Mouse (Mus musculus): ENCODE measurements around the gene Asl. TPM values are rescaled to one million over a fixed set of nuclear protein-coding genes. Genes with fewer than 3 reads are reported as not detected.
"Not testable (repeated sequence)": the region's sequence is repeated elsewhere in the genome, so short reads cannot be mapped to it uniquely, and the experiment has no call there.

Asl gene
- polyA plus RNA-seq, 1 experiment from 2014 or later = 51.8 TPM

DNA sequence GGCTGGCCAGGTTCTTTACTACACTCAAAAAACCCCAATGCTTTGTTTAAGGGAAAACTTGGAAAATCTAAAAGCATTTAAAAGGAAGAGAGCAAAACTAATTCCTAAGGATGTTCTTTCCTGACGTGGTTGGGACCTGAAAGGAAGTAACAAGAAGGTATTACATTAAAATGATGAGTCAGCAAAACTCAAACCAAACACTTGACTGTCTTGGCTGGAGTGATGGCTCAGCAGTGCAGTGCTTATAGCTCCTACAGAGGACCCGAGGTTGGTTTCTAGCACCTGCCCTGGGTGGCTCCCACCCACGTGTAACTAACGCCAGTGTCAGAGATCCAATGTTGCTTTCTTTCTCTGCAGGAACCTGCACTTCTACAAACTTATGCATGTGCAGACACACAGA, 12.2 kb upstream of the Asl start:
- no peak for ATAC-seq (replicated peaks; ENCODE audit: low FRiP score)
- WGBS = 78% methylated on average over 4 of the region's 4 CpGs
- H3K4me2 ChIP-seq = no peak overlapping the region

GRCm38 (mm10) chr5:130040797-130041196, 11.8 kb upstream of the Asl start:
- no peak overlapping the region for H3K4me2 ChIP-seq
- H3K4me3 ChIP-seq (ENCODE audit: low read depth, low read length) = no peak overlapping the region
- H3K27ac ChIP-seq (ENCODE audit: low read depth, low read length) = no peak overlapping the region
- no peak for DNase-seq (ENCODE audit: low spot score)
- H3K9ac ChIP-seq (ENCODE audit: low read depth, low read length) = no peak overlapping the region
- no peak for ATAC-seq (replicated peaks; ENCODE audit: low FRiP score)
- no peaks in the 10 kb centered on the region for H3K9me3 ChIP-seq (ENCODE audit: control insufficient read depth, low read length)
- peaks cover 32% of the 10 kb centered on the region for H3K36me3 ChIP-seq (ENCODE audit: control insufficient read depth, insufficient read depth, low read length)
- WGBS = 92% methylated on average over 4 of the region's 4 CpGs
- H3K4me1 ChIP-seq (replicated peaks; ENCODE audit: control insufficient read depth, insufficient read depth, low read length) = 0 out of 2 replicates have a peak, but pooled peaks cover 3% of the 10 kb centered on the region
- H3K27me3 ChIP-seq (replicated peaks; ENCODE audit: control insufficient read depth, insufficient read depth, low read length) = no peaks in the 10 kb centered on the region

More for the DNA sequence above, 12.2 kb upstream of the Asl start:
- Histone ChIP-seq H3K9ac (ENCODE audit: low read depth, low read length) (no peak overlapping the region), H3K36me3 (ENCODE audit: control insufficient read depth, insufficient read depth, low read length) (peaks cover 32% of the 10 kb centered on the region), H3K4me1 (replicated peaks; ENCODE audit: control insufficient read depth, insufficient read depth, low read length) (0 out of 2 replicates have a peak, but pooled peaks cover 3% of the 10 kb centered on the region), H3K27ac (ENCODE audit: low read depth, low read length) (no peak overlapping the region), H3K9me3 (ENCODE audit: control insufficient read depth, low read length) (no peaks in the 10 kb centered on the region), H3K27me3 (replicated peaks; ENCODE audit: control insufficient read depth, insufficient read depth, low read length) (no peaks in the 10 kb centered on the region), H3K4me3 (ENCODE audit: low read depth, low read length) (no peak overlapping the region)
- no peak for DNase-seq (ENCODE audit: low spot score)

DNA sequence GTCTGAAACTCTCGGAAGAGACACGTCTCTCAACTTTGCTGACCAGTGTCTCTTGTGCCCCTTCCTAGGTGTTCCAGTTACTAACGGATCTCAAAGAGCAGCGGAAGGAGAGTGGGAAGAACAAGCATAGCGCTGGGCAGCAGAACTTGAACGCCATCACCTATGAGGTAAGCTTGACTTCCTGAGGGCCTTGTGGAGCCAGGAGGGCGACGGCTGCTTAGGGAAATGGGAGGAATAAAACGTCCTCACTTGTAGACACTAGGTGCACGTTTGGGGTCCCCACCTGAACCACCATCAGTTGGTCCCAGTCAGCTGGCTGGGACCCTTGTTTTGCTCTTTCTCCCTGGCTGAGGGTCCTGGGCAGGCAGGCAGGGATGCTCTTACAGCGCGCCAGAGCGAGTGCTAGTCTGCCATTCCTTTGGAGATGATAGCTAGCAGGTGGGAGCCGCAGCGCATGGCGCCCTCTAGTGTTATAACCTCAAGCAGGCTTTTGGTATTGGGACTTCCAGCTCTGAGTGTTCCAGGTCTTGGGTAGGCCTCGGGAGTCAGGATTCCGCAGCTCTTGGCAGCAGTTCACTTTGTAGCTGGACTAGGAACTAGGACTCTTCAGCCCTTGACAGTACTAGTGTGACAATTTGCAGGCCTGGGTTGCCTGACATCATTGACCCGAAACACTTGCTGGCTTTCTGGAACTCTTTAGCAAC, 8.9 kb upstream of the Asl start:
- 71% methylated on average over 19 of the region's 19 CpGs for WGBS

GRCm38 (mm10) chr5:130036300-130036699, 7.3 kb upstream of the Asl start:
- WGBS = 49% methylated on average over 2 of the region's 2 CpGs
- H3K9me3 ChIP-seq (ENCODE audit: control insufficient read depth, low read length); H3K27ac ChIP-seq (ENCODE audit: low read depth, low read length); ATAC-seq (replicated peaks; ENCODE audit: low FRiP score); H3K4me2 ChIP-seq; H3K27me3 ChIP-seq (replicated peaks; ENCODE audit: control insufficient read depth, insufficient read depth, low read length); DNase-seq (ENCODE audit: low spot score); H3K9ac ChIP-seq (ENCODE audit: low read depth, low read length); H3K4me3 ChIP-seq (ENCODE audit: low read depth, low read length): not testable (repeated sequence)
- Histone ChIP-seq H3K4me1 (replicated peaks; ENCODE audit: control insufficient read depth, insufficient read depth, low read length) (peaks cover 13% of the 10 kb centered on the region), H3K36me3 (ENCODE audit: control insufficient read depth, insufficient read depth, low read length) (peaks cover 25% of the 10 kb centered on the region; the same call in 1 of the 2 replicates)

More for the DNA sequence above, 8.9 kb upstream of the Asl start:
- H3K4me3 ChIP-seq (ENCODE audit: low read depth, low read length) = no peak overlapping the region
- H3K27me3 ChIP-seq (replicated peaks; ENCODE audit: control insufficient read depth, insufficient read depth, low read length) = no peaks in the 10 kb centered on the region
- no peaks in the 10 kb centered on the region for H3K9me3 ChIP-seq (ENCODE audit: control insufficient read depth, low read length)
- no peak overlapping the region for H3K4me2 ChIP-seq
- no peak overlapping the region for H3K27ac ChIP-seq (ENCODE audit: low read depth, low read length)
- H3K36me3 ChIP-seq (ENCODE audit: control insufficient read depth, insufficient read depth, low read length) = peaks cover 32% of the 10 kb centered on the region
- ATAC-seq (replicated peaks; ENCODE audit: low FRiP score) (0 out of 2 replicates have a peak, but pooled peaks have one; percentile 30), DNase-seq (ENCODE audit: low spot score) (peak; percentile 61)
- peaks cover 9% of the 10 kb centered on the region for H3K4me1 ChIP-seq (replicated peaks; ENCODE audit: control insufficient read depth, insufficient read depth, low read length)
- no peak overlapping the region for H3K9ac ChIP-seq (ENCODE audit: low read depth, low read length)

DNA sequence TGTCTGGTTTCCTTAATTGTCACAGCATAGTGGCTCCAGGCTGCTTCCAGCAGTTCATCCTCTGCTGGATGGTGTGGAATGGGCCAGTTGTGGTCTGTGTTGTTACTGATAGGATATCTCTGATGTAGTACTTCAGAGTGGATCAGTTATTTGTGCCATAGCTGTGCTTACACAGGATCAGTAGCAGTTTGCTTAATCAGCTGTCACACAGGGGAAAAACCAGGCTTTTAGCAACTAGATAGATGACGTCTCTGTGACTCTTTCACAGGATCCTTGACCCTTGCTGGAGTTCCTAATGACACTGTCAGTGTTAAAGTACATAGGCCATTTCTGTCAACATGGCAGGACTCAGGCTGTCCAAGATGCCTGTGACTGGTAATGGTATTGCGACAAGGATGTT, 4.8 kb upstream of the Asl start:
- peaks cover 13% of the 10 kb centered on the region; the same call in 1 of the 2 replicates for H3K36me3 ChIP-seq (ENCODE audit: control insufficient read depth, insufficient read depth, low read length)
- no peak overlapping the region for H3K4me3 ChIP-seq (ENCODE audit: low read depth, low read length)
- peaks cover 16% of the 10 kb centered on the region for H3K4me1 ChIP-seq (replicated peaks; ENCODE audit: control insufficient read depth, insufficient read depth, low read length)
- no peak overlapping the region for H3K9ac ChIP-seq (ENCODE audit: low read depth, low read length)
- peak; percentile 32; the same call in 1 of the 2 replicates for ATAC-seq (replicated peaks; ENCODE audit: low FRiP score)
- no peak overlapping the region for H3K4me2 ChIP-seq
- H3K27me3 ChIP-seq (replicated peaks; ENCODE audit: control insufficient read depth, insufficient read depth, low read length) = no peaks in the 10 kb centered on the region
- H3K27ac ChIP-seq (ENCODE audit: low read depth, low read length) = no peak overlapping the region
- WGBS = 60% methylated on average over 2 of the region's 2 CpGs
- H3K9me3 ChIP-seq (ENCODE audit: control insufficient read depth, low read length) = no peaks in the 10 kb centered on the region
- DNase-seq (ENCODE audit: low spot score) = no peak

GRCm38 (mm10) chr5:130031410-130032390, 2.7 kb upstream of the Asl start:
- 90% methylated on average over 19 of the region's 19 CpGs for WGBS
- Histone ChIP-seq H3K27me3 (replicated peaks; ENCODE audit: control insufficient read depth, insufficient read depth, low read length) (no peaks in the 10 kb centered on the region), H3K36me3 (ENCODE audit: control insufficient read depth, insufficient read depth, low read length) (peaks cover 5% of the 10 kb centered on the region; the same call in 1 of the 2 replicates), H3K27ac (ENCODE audit: low read depth, low read length) (no peak overlapping the region), H3K9me3 (ENCODE audit: control insufficient read depth, low read length) (no peaks in the 10 kb centered on the region), H3K9ac (ENCODE audit: low read depth, low read length) (no peak overlapping the region), H3K4me3 (ENCODE audit: low read depth, low read length) (no peak overlapping the region), H3K4me1 (replicated peaks; ENCODE audit: control insufficient read depth, insufficient read depth, low read length) (peaks cover 16% of the 10 kb centered on the region), H3K4me2 (no peak overlapping the region)
- DNase-seq (ENCODE audit: low spot score) (no peak), ATAC-seq (replicated peaks; ENCODE audit: low FRiP score) (no peak)

GRCm38 (mm10) chr5:130027696-130028095, 1.4 kb downstream of the Asl start:
- Histone ChIP-seq H3K9me3 (ENCODE audit: control insufficient read depth, low read length) (no peaks in the 10 kb centered on the region), H3K4me1 (replicated peaks; ENCODE audit: control insufficient read depth, insufficient read depth, low read length) (peaks cover 9% of the 10 kb centered on the region), H3K27ac (ENCODE audit: low read depth, low read length) (no peak overlapping the region), H3K36me3 (ENCODE audit: control insufficient read depth, insufficient read depth, low read length) (no peaks in the 10 kb centered on the region), H3K9ac (ENCODE audit: low read depth, low read length) (no peak overlapping the region), H3K4me3 (ENCODE audit: low read depth, low read length) (no peak overlapping the region), H3K4me2 (no peak overlapping the region), H3K27me3 (replicated peaks; ENCODE audit: control insufficient read depth, insufficient read depth, low read length) (no peaks in the 10 kb centered on the region; the same call in 1 of the 2 replicates)
- WGBS = 83% methylated on average over 7 of the region's 7 CpGs
- no peak for ATAC-seq (replicated peaks; ENCODE audit: low FRiP score)
- DNase-seq (ENCODE audit: low spot score) = no peak

DNA sequence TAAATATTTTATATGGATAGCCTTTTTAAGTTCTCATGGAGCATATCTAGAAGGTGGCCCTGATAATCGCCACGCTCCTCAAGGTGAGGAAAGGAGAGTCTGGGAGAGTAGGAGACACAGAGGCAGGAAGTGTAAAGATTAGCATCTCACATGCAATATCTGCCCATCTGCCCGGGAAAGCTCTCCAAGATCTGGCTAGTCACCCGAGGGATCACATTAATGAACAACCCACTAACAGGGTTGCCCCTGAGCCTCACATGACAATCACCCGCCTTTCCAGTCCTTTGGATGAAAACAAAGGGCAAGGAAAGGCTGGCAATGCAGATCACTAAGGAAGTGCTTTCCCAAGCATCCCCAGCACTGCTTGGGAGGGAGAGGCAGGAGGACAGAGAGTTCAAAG, 1.9 kb downstream of the Asl start:
- no peak overlapping the region for H3K4me2 ChIP-seq
- no peak for ATAC-seq (replicated peaks; ENCODE audit: low FRiP score)
- no peaks in the 10 kb centered on the region for H3K9me3 ChIP-seq (ENCODE audit: control insufficient read depth, low read length)
- no peaks in the 10 kb centered on the region for H3K36me3 ChIP-seq (ENCODE audit: control insufficient read depth, insufficient read depth, low read length)
- no peak overlapping the region for H3K4me3 ChIP-seq (ENCODE audit: low read depth, low read length)
- DNase-seq (ENCODE audit: low spot score) = no peak
- H3K27me3 ChIP-seq (replicated peaks; ENCODE audit: control insufficient read depth, insufficient read depth, low read length) = no peaks in the 10 kb centered on the region; the same call in 1 of the 2 replicates
- H3K27ac ChIP-seq (ENCODE audit: low read depth, low read length) = no peak overlapping the region
- H3K9ac ChIP-seq (ENCODE audit: low read depth, low read length) = no peak overlapping the region
- 0 out of 2 replicates have a peak, but pooled peaks cover 6% of the 10 kb centered on the region for H3K4me1 ChIP-seq (replicated peaks; ENCODE audit: control insufficient read depth, insufficient read depth, low read length)
- WGBS = 77% methylated on average over 5 of the region's 5 CpGs

All from liver, embryonic 11.5 days (tissue).